ENCODE assay signal across 28 mouse cellular contexts in the genomic region with DNA sequence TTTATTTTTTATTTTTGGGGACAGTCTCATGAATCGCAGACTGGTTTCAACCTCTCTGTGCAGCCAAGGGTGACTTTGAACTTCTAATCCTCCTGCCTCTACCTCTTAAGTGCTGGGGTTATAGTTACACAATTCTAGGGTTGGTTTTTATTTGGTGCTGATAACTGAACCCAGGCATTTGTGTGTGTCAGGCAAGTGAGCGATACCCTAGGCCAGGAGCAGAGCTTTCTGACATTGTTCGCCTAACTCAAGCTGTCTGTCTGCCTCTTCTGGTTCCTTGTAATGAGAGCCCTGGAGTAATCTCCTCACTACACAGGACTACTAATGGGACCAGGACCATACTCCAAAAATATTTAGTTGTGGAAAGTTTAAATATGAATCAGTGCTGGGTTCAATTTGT.
"Had no signal": no experiment of that assay in that cellular context is flagged by ENCODE, and none has a peak within 500 bp of the region (broad histone marks: within the 10 kb centered on the region; RNA-seq: fewer than 3 reads in every experiment).

No protein-coding gene starts in this region.

- H3K27ac ChIP-seq: embryonic facial prominence, embryonic 10.5 days; embryonic facial prominence, embryonic 12.5 days; embryonic facial prominence, embryonic 13.5 days; embryonic facial prominence, embryonic 15.5 days; forebrain, embryonic 10.5 days; forebrain, embryonic 12.5 days; forebrain, embryonic 13.5 days; forebrain, embryonic 15.5 days; gastrocnemius, adult 2 months had no signal

- DNase-seq: cerebellum, adult 18-20 months; cerebellum, adult 2 months; cerebellum, adult 8-10 months; cerebellum, adult 9-10 months; cerebellum, adult 9-11 months; cerebellum, postnatal 10 days; cerebellum, postnatal 14 days; cerebellum, postnatal 25 days; cerebellum, postnatal 36 days; embryo, embryonic 11 days; forebrain, postnatal 0 days; gastrocnemius, adult 2 months; gastrocnemius, postnatal 10 days; gastrocnemius, postnatal 14 days; gastrocnemius, postnatal 25 days; gastrocnemius, postnatal 36 days; heart, adult 18-20 months had no signal

- ATAC-seq: forebrain, embryonic 13.5 days; forebrain, embryonic 14.5 days; forebrain, embryonic 15.5 days; forebrain, embryonic 16.5 days; forebrain, postnatal 0 days had no signal

- H3K9ac ChIP-seq: embryonic facial prominence, embryonic 12.5 days; embryonic facial prominence, embryonic 13.5 days; embryonic facial prominence, embryonic 15.5 days; forebrain, embryonic 12.5 days; forebrain, embryonic 13.5 days; forebrain, embryonic 15.5 days; forebrain, postnatal 0 days had no signal

- H3K9me3 ChIP-seq: embryonic facial prominence, embryonic 10.5 days; embryonic facial prominence, embryonic 12.5 days; embryonic facial prominence, embryonic 13.5 days; embryonic facial prominence, embryonic 15.5 days; forebrain, embryonic 10.5 days; forebrain, embryonic 12.5 days; forebrain, embryonic 13.5 days; forebrain, embryonic 15.5 days had no signal

- H3K36me3 ChIP-seq: embryonic facial prominence, embryonic 10.5 days; embryonic facial prominence, embryonic 12.5 days; embryonic facial prominence, embryonic 13.5 days; embryonic facial prominence, embryonic 15.5 days; forebrain, embryonic 10.5 days; forebrain, embryonic 12.5 days; forebrain, embryonic 15.5 days had no signal

- H3K4me2 ChIP-seq: embryonic facial prominence, embryonic 12.5 days; embryonic facial prominence, embryonic 13.5 days; embryonic facial prominence, embryonic 15.5 days; forebrain, embryonic 12.5 days; forebrain, embryonic 13.5 days; forebrain, embryonic 15.5 days had no signal

- H3K4me3 ChIP-seq: embryonic facial prominence, embryonic 10.5 days; embryonic facial prominence, embryonic 12.5 days; embryonic facial prominence, embryonic 13.5 days; embryonic facial prominence, embryonic 15.5 days; erythroblast, embryonic 14.5 days; forebrain, embryonic 10.5 days; forebrain, embryonic 12.5 days; forebrain, embryonic 13.5 days; forebrain, embryonic 15.5 days; gastrocnemius, adult 2 months had no signal

- H3K27me3 ChIP-seq: embryonic facial prominence, embryonic 12.5 days; embryonic facial prominence, embryonic 13.5 days; embryonic facial prominence, embryonic 15.5 days had no signal
